Mouse (Mus musculus): Measurements from ENCODE around the gene Gng7.

Gene Gng7

GRCm38 (mm10) chr10:80917779-80918434 lies 96.8 kb downstream of the Gng7 start, which contains the start of gene Lmnb2:
TSS of gene Lmnb2 (minus strand) at chr10:80918245.
- DNase-seq = peak in 1 of 2 experiments; percentile 49

- DNase-seq = no peak
Observed at GRCm38 (mm10) chr10:80917336-80917778, 97.4 kb downstream of the Gng7 start.

GRCm38 (mm10) chr10:80915736-80916135 lies 99.0 kb downstream of the Gng7 start:
- no peak for DNase-seq

- DNase-seq = no peak
Observed at GRCm38 (mm10) chr10:80915260-80915659, 99.5 kb downstream of the Gng7 start.

- peak in 1 of 2 experiments; percentile 62 for DNase-seq
Observed at GRCm38 (mm10) chr10:80914253-80914656, 100.5 kb downstream of the Gng7 start.

- no peak for DNase-seq
Observed at GRCm38 (mm10) chr10:80913364-80914011, 101.3 kb downstream of the Gng7 start.

- DNase-seq = no peak
Observed at GRCm38 (mm10) chr10:80911891-80912290, 102.9 kb downstream of the Gng7 start.

GRCm38 (mm10) chr10:80911354-80911753 lies 103.4 kb downstream of the Gng7 start:
- DNase-seq = no peak

- DNase-seq = no peak
Observed at GRCm38 (mm10) chr10:80909375-80910162, 105.2 kb downstream of the Gng7 start.

- no peak for DNase-seq
Observed at GRCm38 (mm10) chr10:80904709-80905108, 110.0 kb downstream of the Gng7 start.

- DNase-seq = no peak
Observed at GRCm38 (mm10) chr10:80904004-80904693, 110.6 kb downstream of the Gng7 start.

GRCm38 (mm10) chr10:80903282-80903681 lies 111.5 kb downstream of the Gng7 start:
- DNase-seq = no peak

GRCm38 (mm10) chr10:80902273-80902940 lies 112.3 kb downstream of the Gng7 start:
- no peak for DNase-seq

GRCm38 (mm10) chr10:80901409-80902272 lies 113.1 kb downstream of the Gng7 start:
- no peak for DNase-seq

- DNase-seq = peak; percentile 97 to 98
Observed at GRCm38 (mm10) chr10:80900318-80901247, 114.2 kb downstream of the Gng7 start, which contains the start of gene Timm13. TSS of gene Timm13 (minus strand) at chr10:80900969.

GRCm38 (mm10) chr10:80899591-80900317 lies 115.0 kb downstream of the Gng7 start:
- DNase-seq = no peak

- DNase-seq = no peak
Observed at GRCm38 (mm10) chr10:80899074-80899473, 115.7 kb downstream of the Gng7 start.

All from thymus, adult 18-20 months (tissue).